Mouse (Mus musculus): ENCODE measurements around the gene Gm11492.

Gm11492 gene

DNA sequence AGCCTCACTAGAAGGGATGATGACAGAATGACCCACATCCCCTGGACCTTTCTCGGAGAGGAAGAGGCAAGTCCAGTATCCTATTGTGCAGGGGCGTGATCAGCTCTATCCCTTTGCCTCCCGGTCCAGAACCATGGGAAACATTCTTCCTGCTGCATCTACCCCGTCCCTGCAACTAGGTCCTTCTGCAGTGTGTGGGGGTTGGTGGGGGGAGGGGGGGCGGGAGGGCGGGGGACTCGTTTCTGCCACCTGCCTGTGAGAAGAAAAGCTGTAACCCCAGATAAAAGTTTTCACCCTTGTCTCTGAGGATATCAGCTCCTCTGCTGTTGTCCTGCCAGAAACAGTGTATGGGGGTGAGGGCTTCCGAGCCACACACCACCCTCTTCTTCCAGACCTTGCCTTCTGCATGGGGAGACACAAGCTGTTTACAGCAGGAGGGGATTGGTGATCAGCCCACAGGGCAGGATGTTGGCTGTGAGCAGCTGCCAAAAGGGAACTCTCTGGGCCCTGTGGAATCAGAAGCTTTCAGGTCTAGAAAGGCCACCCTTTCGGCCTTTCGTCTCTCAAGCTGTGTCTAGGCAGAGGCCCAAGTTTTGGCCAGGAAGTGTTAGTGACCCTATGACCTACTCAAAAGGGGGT lies 12.6 kb downstream of the Gm11492 start:
- DNase-seq (ENCODE audit: low spot score), result no peak

DNA sequence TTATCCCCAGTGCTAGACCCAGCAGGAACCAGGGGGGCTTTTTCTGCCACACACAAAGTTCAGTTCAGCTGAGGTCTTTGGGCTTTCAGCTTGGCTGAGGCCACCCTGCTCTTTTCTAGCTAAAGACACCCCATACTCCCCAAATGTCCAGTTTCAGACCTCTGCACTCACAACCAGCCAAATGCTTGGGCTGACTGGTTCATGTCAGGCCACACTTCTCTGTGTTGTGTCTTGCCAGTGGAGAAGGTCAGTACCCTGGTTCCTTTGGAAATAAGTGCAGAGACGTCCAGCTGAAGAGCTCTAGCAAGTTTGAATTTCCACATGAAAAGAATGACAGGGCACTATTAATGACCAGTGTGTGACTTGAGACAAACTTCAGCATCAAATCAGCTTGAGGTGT lies 13.3 kb downstream of the Gm11492 start:
- no peak for DNase-seq (ENCODE audit: low spot score)

DNA sequence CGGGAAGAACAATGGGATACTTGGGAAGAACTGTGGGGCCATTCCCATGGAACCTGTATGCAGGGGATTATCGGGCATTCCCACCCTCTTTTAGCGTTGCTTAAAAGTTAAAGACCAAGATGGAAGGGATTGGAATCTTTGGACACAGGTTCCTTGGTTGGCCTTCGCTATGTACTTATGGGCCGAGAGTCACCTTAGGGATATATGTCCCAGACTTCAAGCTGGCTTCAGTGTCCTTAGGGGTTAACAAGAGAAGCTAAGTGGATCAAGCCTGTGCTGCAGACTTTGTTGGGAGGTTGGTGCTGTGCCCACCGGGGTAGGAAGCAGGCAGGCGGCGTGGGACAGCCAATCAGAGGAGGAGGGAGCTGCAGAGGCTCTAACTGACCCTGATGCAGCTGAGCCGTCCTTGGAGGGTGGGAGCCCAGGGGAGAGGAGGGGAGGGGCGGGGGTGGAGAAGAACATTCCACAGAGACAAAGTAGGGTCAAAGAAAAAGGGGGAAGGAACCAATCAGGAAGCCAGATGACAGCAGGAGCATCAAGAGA lies 14.2 kb downstream of the Gm11492 start:
- DNase-seq (ENCODE audit: low spot score), result no peak

DNA sequence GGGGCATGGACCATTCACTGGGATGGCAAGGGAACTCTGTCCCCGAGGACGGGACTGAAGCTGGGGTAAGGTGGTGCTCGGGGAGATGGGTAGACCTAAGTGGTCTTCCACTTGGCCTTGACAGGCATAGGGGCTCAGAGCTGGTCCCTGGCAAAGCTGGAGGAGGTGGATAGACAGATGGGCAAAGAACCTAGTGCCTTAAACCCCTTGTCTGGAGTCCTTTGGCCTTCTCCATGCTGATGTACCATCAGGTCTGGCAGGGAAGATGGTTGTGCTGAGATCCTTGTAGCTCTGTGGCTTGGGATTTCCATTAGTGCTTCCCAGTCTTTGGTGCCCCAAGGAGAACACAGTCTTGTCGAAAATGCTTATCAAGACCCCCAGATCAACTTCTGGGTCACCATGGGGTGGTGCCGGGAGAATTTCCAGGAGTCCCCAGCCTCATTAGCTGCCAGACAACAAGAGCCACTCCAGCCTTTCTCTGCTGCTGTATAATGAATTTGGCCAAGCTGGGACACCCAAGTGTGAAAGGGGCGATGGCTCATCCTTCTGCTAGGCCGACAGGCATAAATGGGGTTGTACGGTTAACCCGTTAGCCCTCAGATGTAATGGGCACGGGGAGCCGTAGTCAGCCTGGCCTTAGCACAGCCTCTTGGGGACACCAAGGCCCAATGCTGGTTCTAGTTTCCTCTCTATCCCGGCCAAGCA lies 14.9 kb downstream of the Gm11492 start:
- DNase-seq (ENCODE audit: low spot score), result no peak

DNA sequence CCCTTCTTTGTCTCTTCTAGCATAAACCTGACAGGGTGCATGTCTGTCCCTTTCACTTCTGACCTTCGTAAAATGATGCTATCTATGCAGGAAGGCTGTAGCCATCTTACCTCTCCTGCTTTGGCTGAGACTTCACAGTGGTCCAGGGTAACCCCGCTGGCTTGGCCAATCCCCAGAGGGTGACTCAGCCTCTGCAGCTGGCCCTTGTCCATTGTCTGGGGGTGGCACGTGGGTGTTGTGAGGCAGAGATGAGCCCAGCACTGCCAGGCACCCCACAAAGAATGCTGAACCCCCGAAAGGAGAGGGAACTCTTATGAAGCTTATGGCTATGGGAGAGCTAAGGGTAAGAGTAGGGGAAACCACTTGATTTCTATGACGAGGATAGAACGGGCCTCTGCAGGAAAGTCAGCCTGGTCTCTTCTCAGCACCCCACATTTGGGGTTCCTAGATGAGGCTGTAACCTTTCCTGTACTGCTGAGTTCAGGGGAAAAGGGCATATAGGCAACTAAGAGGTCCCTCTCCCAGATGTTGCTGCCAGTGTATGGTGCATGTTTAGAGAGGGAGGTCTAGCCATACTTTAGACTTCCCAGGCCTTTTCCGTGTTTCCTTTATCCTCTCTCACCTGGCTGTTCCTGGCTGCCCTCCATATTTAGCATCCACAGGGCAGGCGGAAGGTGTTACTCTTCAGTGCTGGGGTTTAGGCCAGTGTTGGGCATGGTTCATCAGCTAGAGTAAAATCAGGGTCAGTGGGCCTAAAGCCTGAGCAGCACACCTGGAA lies 15.7 kb downstream of the Gm11492 start:
- DNase-seq (ENCODE audit: low spot score), result no peak

DNA sequence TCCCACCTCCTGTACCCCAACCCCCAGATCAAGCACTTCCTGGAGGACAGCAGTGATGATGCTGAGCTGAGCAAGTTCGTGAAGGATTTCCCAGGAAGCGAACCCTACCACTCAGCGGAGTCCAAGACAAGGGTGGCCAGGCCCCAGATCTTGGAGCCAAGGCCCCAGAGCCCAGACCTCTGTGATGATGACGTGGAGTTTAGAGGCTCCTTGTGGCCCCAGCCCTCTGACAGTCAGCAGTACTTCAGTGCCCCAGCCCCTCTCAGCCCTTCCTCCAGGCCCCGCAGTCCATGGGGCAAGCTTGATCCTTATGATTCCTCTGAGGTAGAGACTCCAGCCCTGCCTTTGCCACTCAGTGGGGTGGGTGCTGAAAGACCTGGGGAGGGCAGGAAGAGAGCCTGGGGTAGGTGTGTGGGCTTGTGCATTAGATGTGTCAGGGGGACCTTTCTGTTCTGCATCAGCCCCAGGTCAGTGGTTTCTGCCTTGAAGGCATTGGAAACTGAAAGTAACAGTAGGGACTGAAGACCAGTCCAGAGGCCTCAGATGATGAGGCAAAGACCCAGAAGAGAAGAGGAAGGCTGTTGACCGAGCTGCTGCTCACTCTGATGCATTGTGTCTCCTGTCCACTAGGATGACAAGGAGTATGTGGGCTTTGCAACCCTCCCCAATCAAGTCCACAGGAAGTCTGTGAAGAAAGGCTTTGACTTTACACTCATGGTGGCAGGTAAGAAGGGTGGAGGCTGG lies 17.0 kb downstream of the Gm11492 start:
- no peak for DNase-seq (ENCODE audit: low spot score)

DNA sequence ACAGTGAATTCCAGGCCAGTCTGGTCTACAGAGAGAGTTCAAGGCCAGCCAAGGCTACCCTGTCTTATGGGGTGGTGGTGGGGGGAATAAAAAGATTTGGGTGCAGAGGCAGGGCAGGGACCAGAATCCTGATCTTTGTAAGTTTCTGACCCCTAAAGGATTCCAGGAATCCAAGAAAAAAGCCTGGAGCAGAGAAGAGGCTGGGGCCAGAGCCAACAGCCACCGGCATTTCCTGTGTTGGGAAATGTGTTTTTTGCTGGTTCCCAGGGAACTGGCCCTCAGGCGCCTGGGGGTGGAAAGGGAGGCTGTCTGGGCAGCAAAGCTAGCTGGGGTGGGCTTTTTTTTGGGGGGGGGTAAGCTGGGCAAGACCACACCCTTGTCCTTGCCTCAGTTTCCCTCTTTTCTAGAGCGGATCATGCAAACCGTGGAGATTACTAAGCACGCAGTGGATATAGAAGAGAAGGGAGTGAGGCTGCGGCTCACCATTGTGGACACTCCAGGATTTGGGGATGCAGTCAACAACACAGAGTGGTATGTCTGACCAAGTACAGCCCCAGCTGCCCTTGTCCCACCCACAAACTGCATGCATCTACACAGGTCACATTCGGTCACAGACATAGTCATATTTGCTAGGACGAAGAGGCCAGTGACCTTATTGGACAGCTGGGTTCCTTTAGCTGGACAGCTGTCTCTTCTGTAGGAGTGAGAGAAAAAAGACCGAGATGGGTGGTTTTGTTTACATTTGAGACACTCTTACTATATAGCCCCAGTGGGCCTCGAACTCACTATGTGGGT lies 18.5 kb downstream of the Gm11492 start:
- peak; percentile 32 for DNase-seq (ENCODE audit: low spot score)

DNA sequence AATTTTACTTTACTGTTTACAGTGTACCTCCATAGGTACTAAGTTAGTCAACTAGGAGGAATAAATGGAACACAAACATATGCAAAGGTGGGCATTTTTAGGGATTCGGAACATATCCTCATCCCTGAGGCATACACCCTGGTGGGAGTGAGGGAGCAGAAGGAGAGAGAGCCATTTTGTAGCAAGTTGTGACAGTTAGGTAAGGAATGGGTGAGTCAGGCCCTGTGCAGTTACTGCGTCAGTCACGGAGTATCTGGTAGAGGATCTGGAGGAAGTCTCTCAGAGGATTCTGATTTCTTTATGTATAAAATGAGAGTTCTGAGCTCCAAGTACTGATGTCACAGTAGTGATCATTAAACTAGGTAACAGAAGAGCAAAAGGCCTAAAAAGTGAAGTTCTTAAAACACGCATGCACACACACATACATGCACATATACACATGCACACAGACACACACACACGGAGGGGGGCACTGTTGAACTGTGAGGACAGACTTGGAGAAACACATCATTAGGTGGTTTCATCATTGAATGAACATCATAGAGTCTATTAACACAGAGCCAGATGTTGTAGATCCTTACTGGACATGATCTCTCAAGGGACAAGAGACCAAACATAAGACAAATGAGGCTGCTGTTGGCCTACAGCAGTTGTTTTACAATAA lies 20.9 kb downstream of the Gm11492 start:
- no peak for DNase-seq (ENCODE audit: low spot score)

DNA sequence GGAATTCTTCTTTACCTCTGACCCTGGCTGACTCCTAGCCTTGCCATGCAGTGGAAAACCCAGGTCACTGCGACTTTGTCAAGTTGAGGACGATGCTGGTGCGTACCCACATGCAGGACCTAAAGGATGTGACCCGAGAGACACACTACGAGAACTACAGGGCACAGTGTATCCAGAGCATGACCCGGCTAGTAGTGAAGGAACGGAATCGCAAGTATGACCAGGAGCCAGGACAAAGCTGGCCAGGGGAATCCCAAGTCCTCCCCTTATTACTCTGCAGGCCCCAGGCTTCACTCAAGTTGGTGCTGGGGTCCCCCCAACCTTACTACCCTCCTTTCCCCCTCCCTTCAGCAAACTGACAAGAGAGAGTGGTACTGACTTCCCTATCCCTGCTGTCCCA lies 23.2 kb downstream of the Gm11492 start:
- DNase-seq (ENCODE audit: low spot score), result no peak

DNA sequence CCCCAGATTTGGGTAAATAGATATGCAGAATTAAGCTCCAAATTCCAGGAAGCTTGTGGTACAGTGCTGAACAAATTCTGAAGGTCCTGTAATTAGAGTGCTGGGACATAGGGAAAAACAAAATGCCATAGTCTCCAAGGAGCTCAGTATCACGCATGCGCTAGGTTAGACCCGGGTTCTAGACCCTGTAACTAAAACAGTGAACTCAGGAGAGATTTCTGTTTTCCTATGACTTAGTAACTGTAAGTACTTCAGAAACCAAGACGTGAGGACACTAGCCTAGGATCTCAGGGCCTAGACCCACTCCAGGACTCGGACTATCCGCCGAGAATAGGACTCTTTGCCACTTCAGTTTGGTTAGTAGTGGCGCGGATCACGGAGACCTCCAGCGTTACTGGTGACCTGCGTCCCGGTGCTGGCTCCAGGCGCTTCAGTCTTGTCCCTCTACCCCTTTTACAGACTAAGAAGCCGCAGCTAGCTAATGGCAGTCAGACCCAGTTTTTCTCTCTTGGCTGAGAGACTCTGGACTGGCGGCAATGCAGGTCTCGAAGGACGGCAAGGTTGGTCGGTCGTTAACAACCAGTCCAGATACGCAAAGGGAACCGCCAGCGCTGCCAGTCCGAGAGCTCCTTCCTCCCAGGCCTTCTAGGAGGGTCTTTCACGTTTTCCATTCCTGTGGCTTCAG lies 24.5 kb downstream of the Gm11492 start:
- DNase-seq (ENCODE audit: low spot score), result peak; percentile 20

DNA sequence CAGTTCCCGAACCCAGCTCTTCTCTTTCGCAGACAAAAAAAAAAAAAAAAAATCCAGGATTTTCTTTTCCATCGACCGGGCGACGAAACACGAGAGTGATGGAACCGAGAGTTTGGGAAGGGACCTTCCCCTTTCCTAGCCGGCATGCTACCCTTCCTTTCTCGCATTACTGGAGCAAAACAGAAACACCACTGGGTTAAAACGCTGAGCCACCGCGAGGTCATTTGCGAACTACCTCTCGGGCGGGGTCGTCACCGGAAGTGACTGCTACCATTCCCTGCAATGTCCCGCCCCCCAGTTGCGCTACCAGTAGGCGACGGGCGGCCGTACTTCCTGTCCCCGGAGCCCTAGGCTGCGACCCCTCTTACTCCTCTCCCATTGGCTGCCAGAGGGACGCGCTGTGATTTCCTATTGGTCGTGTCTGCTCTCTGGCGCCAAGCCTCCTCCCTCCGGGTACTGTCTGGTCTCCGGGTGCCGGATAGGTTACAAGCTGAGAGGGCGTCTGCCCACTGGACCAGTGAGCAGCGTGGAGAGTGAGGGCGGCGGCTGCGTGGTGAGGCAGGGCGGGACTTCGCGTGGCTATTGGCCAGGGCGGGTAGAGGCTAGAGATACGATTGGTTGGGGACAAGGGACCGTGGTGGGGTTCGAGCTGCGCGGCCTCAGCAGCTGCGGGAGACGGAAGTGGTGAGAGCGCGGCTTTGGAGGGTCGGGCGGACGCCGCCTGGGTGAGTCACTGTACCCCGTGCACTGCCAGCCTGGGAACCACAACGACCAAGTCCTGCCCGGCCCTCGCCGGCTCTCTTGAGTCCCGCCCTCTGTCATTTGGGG lies 25.3 kb downstream of the Gm11492 start, which contains the start of gene Mtmr4:
Gene Mtmr4, plus strand, starts transcription at position 637 of the 828 bp plus-strand sequence.
- DNase-seq (ENCODE audit: low spot score), result peak; percentile 99

DNA sequence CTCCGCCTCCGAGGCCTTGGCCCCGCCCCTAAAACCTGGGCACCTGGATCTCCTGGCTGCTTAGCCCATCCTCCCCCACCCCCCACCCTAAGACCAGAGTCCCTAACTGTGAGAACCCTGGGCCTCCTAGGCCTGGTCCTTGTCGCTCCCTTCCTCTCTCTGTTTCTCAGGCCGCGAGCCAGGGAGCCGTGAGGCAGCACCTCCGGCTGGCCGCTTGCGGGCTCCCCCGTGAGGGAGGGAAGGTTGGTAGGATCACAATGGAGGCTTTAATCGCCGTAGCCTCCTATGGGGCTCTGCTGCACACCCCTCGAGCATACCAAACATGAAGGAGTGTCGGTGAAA lies 25.9 kb downstream of the Gm11492 start:
- DNase-seq (ENCODE audit: low spot score), result no peak

DNA sequence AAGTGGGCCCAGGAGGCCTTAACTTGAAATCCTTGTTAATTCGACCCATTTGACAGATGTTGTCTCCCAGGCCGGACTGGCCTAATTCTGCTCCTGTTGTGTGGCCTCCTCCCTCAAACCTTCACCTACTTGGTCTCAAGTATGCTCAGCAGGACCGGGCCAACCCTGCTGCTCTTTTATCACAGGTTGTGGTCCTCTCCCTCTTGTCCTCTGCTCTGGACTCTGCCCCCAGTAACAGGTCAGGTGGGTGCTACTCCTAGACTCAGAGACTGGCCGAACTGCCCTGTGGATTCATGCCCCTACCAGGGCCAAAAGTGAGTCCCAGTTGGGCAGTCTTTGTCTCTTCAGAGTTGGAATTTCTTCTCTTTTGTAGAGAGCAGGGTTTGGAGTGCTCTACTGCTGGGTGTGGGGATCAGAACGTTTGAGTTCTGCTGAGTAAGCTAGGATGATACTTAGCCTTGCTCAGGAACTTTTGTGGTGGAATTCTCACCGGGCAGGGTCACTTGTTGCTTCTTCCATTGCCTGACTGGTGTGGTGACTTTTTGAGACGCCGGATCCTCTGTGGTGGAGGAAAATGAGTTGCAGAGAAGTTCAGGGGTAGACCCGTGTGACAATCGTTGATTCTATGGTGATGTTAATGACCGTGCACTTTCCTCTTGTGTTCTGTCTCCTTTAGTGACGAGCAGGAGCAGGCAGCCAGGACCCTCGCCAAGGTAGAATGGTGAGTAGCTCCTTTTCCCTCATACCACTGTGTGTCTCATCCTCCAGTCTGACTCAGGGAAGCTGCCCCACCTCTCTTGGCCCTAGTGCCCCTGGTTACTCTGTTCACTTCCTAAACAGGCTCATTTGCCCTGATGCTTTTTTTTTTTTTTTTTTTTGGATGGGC lies 26.5 kb downstream of the Gm11492 start:
- no peak for DNase-seq (ENCODE audit: low spot score)

DNA sequence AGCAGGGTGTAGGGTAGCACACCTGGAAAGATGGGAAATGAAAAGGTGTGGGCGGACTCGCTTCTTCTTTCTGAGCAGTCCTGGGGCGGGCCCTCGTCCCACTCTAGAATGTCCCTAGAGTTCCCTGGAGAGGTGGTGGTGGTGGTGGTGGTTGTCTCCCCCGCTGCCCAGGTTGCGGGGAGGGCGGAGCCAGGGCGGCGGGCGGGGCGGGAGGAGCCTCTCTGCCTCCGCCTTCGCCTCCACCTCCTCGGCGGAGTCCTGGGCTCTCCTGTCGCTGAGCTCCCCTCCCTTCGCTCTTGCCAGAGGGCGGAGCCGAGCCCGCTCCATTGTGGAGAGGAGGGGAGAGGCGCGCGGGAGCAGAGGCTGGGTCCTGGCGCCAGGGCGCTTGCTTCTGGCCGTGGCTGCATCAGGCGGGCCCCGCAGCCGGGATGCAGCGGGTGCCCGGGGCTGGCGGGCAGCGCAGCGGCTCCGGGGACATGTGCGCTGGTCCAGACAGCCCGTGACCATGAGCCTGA lies 28.9 kb downstream of the Gm11492 start:
- DNase-seq (ENCODE audit: low spot score), result peak; percentile 90

DNA sequence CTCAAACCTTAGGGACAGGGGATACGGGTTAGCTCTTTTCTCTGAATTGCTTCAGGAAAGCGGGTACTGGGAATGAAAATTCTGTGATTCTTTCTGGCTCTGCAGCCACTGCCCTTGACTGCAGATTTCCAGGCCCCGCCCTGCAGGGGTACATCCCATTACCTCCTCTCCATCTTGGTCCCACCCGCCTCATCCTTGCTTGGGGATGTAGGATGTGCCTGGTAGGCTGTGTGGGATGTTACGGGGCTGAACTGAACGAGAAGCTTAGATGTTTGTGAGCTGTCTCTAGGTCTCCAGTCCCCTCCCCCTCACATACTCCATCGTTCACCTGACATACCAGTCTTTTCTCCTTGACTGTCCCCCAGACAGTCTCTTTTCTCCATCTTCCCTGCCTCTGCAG lies 29.5 kb downstream of the Gm11492 start:
- no peak for DNase-seq (ENCODE audit: low spot score)

DNA sequence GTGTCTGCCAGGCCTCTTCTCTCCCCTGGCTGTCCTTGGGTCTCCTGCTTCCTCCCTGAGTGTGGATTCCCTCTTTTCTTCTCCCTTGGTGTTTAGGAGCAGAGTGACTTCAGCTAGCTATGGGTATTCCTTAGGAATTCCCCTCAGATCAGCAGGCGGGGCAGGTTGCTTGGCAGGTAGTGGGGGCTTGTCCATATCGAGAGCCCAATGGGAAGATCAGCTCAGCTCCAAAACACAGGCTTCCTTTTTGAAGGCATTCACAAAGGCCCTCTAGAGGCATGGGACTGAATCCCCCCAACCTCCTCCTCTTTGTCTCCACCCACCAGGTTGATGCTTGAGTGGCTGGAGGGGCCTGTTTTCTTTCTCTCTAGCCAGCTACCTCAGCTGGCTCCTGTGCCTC lies 30.0 kb downstream of the Gm11492 start:
- no peak for DNase-seq (ENCODE audit: low spot score)

DNA sequence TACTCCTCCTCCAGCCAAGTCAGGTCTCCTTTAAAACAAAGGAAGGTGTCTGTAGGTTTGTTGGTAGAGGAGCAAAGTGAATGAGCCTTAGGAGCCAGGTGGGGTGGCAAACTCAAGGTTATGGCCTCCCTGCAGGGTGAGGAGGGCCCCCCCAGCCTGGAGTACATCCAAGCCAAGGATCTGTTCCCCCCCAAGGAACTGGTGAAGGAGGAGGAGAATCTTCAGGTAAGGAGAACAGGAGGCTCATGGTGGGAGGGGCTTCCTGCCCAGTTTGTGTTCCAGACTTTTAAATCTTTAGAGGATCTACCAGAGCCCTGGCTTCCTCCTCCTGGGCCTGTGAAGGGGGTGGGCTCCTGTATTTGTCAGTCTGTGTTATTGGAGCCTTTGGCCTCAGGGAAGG lies 30.6 kb downstream of the Gm11492 start:
- DNase-seq (ENCODE audit: low spot score), result no peak

Data from urinary bladder, postnatal 14 days (tissue).